Mouse (Mus musculus) effector memory CD4-positive, alpha-beta T cell, adult 5 months (primary cell): ENCODE results near the gene Olfr1280. TPM values are rescaled to one million over a fixed set of nuclear protein-coding genes. Genes with fewer than 3 reads are reported as not detected.

Source experiments
- polyA plus RNA-seq: library from polyadenylated mRNA; unstranded; fragments of 100-300 nt; shearing (Covaris generic); gene quantifications from one replicate; pipeline ENCODE4 v1.2.1, GENCODE M21; 2017

The Olfr1280 gene
- not detected for polyA plus RNA-seq

GRCm38 (mm10) chr2:111313717-111314116, at the start of gene Olfr1280:
Gene Olfr1280 (plus strand): TSS chr2:111314017.

DNA sequence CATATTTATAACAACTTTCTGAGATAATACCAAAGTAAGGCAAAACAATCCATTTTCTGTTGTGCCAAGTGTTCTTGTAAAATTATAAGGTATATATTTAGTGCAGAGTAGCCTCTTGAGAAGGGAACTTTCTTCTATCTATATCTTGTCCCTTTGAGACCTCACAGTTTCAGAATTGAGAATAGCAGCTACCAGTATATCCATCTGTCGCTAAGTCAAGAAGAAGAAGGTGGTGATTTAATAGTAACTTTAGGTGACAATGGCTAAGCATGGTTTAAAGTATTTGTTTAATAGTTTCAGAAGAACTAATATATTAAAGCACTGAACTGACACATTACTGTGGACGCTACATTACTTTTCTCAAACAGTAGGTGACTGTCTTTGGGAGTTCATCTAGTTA, 39.8 kb upstream of the Olfr1280 start, which contains the start of gene Olfr1277:
Gene Olfr1277, minus strand, starts transcription at position 101 of the 400 bp plus-strand sequence.

DNA sequence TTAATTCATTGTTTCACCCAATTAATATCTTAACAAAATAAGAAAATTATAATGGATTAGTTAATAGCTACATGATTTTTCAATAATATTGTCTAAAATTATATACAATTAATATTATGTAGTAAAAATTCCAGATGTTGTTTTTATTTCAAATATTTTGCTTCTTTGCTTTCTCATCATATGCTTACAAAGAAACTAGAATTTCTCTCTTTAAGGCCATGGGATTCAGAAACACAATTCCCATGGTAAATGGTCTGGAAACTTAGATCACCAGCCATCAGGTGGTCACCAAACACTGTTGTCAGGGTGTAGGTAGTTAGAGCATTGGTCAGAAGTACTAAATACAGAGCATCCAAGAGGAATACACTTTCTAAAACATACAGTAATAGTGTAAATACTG, 24.0 kb upstream of the Olfr1280 start, which contains the start of gene Olfr1278:
Gene Olfr1278, plus strand, starts transcription at position 301 of the 400 bp plus-strand sequence.

GRCm38 (mm10) chr2:111300374-111300773, 13.4 kb upstream of the Olfr1280 start, which contains the start of gene Olfr1279:
Gene Olfr1279 (plus strand): TSS chr2:111300635.

DNA sequence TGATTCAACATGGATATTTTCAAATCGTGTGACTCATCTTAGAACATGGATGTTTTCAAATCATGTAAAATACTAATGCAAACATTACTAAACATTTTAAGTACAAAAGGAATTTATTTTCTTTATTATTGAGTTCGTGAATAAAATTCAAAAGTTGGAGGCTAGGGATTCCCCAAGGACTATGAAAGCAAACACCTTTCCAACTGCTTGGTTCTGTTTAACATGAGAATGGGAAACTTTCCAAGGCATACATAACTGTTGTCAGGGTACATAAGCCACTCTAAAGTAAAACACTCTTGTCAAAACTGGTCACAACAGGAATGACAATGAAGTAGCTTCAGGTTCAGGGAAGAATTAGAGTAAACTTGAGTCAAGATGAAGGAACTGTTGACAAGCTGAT, 12.4 kb downstream of the Olfr1280 start, which contains the start of gene Olfr1281:
Gene Olfr1281, plus strand, starts transcription at position 301 of the 400 bp plus-strand sequence.

DNA sequence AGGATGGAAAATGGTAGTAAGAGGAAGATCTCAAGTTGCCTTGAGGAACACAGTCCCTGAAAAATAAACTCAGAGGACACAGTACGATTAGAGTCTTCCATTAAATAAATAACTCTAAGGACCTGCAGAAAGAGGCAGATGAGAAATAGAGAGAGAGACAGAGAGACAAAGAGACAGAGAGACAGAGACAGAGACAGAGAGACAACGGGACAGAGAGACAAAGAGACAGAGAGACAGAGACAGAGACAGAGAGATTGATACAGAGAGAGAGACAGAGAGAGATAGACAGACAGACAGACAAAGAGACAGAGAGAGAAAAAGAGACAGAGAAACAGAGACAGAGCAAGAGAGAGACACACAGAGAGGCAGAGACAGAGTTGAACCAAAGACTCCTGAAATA, 22.2 kb downstream of the Olfr1280 start, which contains the start of gene Olfr1282:
Gene Olfr1282, minus strand, starts transcription at position 101 of the 400 bp plus-strand sequence.

GRCm38 (mm10) chr2:111366490-111366889, 52.7 kb downstream of the Olfr1280 start, which contains the start of gene Olfr1283:
Gene Olfr1283 (plus strand): TSS chr2:111366790.

DNA sequence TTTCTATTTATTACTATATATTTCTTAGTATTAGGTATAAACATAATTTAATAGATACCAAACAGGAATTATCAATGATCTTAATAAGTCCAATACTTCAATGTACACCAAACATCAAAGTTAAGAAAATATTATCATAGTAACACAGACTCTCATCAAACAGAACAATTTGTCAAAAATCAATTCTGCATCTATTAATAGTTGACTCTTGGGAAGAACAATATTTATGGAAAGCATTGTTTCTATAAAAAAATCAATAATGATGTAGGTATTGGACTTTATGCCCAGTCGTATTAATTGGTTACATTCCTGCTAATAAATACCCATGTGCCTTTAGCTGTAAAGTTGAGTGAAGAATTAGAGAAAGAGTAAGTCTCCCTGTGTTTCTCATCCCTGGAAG, 61.4 kb downstream of the Olfr1280 start, which contains the start of gene Olfr1284:
Gene Olfr1284, plus strand, starts transcription at position 301 of the 400 bp plus-strand sequence.

Other genes starting within 250 kb of the Olfr1280 start
- not detected for gene Gm13941, start 208.0 kb upstream of the Olfr1280 start, polyA plus RNA-seq
- not detected for gene Gm15130, start 161.1 kb upstream of the Olfr1280 start, polyA plus RNA-seq
- not detected for gene 4930430A15Rik, start 84.4 kb upstream of the Olfr1280 start, polyA plus RNA-seq
- not detected for gene Olfr1275, start 78.7 kb upstream of the Olfr1280 start, polyA plus RNA-seq
- gene Olfr1276, start 59.5 kb upstream of the Olfr1280 start, polyA plus RNA-seq: not detected
- 0.12 TPM for gene Olfr1277, start 39.9 kb upstream of the Olfr1280 start, polyA plus RNA-seq
- gene Olfr1278, start 23.9 kb upstream of the Olfr1280 start, polyA plus RNA-seq: not detected
- not detected for gene Olfr1279, start 13.4 kb upstream of the Olfr1280 start, polyA plus RNA-seq
- gene Olfr1281, start 12.5 kb downstream of the Olfr1280 start, polyA plus RNA-seq: not detected
- not detected for gene Olfr1282, start 22.1 kb downstream of the Olfr1280 start, polyA plus RNA-seq
- gene Olfr1283, start 52.8 kb downstream of the Olfr1280 start, polyA plus RNA-seq: not detected
- 0.34 TPM for gene Olfr1284, start 61.5 kb downstream of the Olfr1280 start, polyA plus RNA-seq
- gene Olfr1286, start 109.1 kb downstream of the Olfr1280 start, polyA plus RNA-seq: not detected
- gene Olfr1287, start 135.1 kb downstream of the Olfr1280 start, polyA plus RNA-seq: not detected
- not detected for gene Olfr1288, start 160.1 kb downstream of the Olfr1280 start, polyA plus RNA-seq
- not detected for gene Olfr1289, start 166.8 kb downstream of the Olfr1280 start, polyA plus RNA-seq
- gene Olfr1290, start 179.8 kb downstream of the Olfr1280 start, polyA plus RNA-seq: not detected
- 0.10 TPM for gene Olfr1291-ps1, start 183.2 kb downstream of the Olfr1280 start, polyA plus RNA-seq
- not detected for gene Olfr1293-ps, start 211.2 kb downstream of the Olfr1280 start, polyA plus RNA-seq
- not detected for gene Olfr1294, start 226.3 kb downstream of the Olfr1280 start, polyA plus RNA-seq